Mouse (Mus musculus): ENCODE data around the gene Ppm1n.

The Ppm1n gene

DNA sequence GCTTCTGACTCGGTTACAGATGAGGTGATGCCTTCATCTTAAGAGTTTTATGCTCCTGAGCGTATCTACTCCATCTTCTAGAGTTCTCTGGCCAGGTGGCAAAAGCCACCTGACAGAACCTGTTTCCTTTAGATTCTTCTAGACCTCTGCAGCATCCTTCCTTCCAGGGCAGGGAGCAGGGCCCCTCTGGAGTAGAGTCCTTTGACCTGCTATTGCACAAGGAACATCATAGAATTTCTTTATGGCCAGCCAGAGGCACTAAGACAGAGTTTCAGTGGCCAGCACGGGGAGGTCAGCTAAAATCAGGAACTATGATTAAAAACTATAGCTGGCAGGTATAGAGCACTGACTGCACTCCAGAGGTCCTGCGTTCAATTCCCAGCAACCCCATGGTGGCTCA, 27.8 kb downstream of the Ppm1n start:
- DNase-seq (ENCODE audit: low read depth, low spot score), result no peak

DNA sequence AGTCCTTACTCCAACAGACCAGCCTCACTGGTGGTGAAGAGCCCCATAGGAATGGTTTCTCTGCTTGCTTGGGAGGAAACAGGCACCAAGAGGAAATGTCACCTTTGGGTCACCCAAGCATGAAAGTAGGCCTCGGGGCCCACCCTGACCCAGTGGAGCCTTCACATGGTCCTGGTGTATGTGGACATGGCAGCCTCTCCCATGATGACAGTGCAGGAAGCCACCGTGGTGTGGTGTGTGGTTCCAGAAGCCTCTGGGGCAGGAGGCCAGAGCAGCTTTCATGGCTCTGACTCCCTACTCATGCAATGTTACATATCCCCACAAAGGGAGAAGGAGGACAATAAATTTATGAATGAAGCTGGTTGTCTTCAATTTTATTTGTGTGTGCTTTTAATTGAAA, 32.4 kb downstream of the Ppm1n start:
- no peak for DNase-seq (ENCODE audit: low read depth, low spot score)

DNA sequence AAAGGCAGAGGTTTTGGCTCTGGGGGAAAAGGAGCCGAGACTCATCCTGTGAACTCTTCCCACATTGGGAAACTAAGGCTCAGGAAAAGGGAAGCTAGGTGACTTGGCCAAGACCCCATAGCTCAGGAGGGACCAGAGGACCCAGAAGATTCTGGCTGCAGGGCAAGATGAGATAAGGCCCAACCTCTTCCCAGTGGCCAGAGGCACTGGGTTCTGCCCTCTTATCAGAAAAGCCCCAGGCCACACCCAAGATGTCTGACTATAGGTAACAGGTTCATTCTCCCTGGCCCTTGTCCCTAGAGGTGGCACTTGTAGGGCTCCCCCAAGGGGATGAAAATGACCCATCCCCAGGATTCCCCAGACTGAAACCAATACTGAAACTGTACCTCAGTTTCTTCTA, 33.0 kb downstream of the Ppm1n start:
- DNase-seq (ENCODE audit: low read depth, low spot score), result no peak

DNA sequence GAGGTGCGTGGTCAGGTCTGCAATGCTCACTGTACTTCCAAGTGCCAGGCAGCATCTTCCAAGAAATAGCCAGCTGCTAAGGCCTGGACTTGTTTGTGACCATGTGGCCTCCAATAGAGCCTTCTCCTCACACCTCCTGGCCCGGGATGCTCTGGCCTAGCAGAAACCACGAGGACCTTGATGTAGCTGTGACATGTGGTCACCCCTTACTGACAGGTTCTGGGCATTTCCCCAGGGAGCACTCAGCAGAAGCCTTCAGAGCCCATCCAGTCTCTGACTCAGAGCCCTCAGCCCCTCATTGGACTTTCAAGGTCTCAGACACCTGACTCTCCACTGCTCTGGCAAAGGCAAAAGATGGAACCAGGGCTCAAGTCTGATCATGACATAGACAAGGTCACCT, 34.8 kb downstream of the Ppm1n start:
- no peak for DNase-seq (ENCODE audit: low read depth, low spot score)

DNA sequence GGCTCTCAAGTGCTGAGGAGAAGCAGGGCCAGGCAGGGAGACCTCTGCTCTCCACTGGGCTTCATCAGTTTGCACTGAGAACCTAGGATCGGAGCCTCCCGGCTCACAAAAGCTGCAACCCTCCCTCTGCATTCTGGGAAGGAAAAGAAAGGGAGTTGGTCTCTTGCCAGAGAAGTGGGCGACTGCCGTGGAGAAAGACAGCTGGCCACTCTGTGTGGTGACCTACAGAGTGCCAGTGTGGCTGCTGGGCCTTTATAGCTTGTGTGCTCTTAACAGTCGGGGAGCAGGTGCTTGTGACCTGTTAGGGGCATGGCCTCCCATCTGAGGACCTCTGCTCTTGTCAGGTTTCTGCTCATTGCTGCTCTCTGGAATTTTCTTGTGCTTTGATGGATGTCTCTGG, 36.0 kb downstream of the Ppm1n start:
- DNase-seq (ENCODE audit: low read depth, low spot score), result no peak

DNA sequence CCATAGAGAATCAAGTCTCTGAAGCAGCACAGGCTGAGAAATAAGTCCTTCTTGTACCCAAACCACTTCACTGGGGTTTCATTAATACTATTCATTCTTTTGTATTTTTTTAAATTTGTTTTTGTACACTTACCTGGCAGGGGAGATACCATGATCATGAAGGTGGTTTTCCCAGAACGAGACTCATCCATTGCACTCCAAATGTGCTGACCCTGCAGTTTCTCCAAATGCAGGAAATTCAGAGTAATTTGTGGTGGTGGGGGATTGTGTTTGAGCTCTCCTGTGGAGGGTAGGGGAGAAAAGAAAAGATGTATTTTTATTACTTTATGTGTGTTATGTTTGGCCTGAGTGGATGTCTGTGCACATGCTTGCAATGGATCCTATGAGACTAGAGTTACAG, 37.9 kb downstream of the Ppm1n start:
- DNase-seq (ENCODE audit: low read depth, low spot score), result no peak

DNA sequence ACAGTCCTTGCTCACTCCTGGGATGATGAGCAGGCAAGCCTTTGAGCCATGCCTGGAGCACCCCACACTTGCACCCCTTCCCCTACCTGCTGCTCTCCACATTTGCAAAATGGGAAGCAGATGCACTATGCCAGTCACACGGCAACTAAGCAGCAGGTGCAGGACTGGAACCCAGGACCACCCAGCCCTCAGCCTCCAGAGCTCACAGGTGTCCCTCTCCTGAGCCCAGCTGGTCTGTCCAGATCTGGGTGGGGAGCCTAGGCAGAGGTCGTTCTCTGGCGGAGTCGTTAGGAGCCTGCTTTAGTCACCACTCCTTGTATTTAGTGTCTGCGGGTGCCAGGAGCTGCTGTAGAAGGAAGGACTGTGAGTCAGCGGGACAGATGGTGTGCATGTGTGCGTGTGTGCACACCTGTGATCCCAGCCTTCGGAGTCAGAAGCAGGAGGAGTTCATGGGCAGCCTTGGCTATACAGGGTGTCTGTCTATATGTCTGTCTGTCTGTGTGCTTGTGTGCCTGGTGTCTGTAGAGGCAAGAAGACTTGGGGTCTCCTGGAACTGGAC, 38.9 kb downstream of the Ppm1n start:
- no peak for DNase-seq (ENCODE audit: low read depth, low spot score)

DNA sequence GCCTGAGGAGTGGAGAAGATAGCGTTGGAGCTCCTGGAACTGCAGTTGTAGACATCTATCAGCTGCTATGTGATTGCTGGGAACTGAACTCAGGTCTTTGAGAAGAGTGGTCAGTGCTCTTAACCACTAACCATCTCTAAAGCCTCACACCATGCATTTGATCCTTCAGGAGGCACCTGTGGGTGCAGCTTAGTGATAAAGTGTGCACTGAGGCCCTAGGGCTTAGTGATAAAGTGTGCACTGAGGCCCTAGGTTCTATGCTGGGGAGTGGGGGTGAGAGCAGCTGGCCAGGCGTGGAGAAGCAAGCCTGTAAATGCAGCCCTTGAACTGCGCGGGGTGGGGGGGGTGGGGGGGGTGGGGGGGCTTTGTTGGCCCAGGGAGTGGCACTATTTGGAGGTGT, 39.9 kb downstream of the Ppm1n start:
- no peak for DNase-seq (ENCODE audit: low read depth, low spot score)

DNA sequence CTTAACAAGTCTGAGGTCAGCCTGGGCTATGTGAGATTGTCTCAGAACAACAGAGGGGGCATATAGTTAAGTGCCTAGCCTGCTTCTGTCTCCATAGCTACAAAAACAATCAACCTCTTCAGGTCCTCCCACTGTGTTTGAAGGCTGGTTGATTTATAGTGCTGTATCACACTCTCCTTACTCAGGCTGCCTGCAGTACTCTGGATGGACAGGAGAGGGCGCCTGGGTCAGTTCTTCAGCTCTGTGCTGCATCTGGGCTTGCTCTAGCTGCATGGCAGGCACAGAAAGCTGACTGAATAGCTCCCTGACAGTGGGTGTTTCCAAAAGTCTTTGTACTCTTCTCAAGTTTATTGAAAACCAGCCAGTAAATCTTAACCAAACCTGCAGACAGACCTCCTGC, 40.4 kb downstream of the Ppm1n start:
- DNase-seq (ENCODE audit: low read depth, low spot score), result peak; percentile 94

DNA sequence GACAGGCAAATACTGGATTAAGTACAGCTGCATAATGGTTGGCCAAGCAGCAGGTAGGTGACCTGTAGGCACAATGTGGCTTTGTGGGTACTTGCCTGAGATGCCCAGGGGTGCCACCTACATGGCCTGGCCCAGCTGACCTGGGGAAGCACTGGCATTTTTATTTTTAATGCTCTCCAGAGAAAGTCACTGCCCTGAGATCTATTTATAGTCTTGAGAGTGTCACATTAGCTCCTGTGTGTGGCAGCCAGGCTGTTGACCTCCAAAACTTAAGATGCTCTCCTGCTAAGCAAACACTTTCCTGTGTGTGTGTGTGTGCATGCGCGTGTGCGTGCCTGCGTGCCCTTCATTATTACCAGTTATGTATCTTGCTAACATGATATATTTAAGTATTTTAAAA, 41.5 kb downstream of the Ppm1n start:
- no peak for DNase-seq (ENCODE audit: low read depth, low spot score)

DNA sequence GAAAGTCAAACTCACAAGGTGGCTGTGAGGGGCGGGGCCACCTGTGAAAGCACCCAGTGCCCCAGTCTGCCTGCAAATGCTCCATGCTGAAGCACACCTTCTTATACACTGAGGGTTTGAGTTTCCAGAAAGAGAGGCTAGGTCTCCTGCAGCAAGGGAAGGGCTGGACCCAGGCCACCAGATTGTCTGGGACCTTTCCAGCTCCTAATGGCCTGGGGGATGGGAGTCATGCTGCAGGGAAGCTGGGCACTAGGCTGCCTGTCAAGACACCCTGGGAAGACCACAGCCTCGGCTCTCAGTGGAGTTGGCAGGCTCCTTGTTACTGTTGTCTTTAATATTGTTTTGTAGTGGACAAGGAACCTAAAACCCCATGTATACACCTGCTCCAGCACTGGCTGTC, 43.5 kb downstream of the Ppm1n start:
- no peak for DNase-seq (ENCODE audit: low read depth, low spot score)

DNA sequence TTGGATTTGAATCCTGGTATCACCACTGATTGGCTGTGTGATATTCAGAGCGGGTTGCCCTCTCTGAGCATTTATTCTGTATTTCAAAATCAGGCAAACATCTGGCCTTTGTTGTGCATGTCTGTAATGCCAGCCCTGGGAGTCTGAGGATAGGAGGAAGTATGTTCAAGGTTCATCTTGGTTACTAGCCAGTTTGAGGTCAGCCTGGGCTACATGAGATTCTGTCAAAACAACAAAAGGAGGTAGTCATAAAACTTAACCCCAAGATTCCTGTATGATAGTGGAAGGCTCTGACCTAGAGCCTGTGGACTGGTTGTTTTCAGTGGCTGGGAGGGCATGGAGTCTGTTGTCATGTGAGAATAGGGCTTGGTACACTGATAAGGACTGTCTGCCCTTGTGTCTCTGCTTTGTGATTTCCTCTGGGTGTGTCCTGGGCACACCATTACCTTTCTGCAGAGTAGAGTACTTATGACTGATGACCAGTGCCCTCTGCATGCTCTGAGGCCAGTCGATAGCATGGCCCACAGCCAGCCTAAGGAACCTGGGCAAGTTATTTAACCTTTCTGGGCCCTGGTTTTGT, 44.7 kb downstream of the Ppm1n start:
- no peak for DNase-seq (ENCODE audit: low read depth, low spot score)

DNA sequence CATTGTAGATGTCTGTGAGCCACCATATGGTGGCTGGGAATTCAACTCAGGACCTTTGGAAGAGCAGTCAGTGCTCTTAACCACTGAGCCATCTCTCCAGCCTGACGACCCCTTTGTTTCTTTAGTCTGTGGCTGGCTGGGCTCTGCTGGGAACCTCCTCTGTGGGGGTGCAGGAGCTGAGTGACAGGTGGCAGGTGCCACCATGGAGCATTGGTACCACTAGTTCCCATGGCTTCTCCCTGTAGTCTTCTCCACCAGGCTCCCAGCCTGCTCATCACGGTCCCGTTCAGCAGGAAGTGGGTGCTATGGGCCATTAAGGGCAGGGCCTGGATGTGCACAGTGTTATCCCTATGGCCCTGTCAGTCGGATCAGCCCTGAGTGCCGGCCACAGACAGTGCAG, 45.2 kb downstream of the Ppm1n start:
- DNase-seq (ENCODE audit: low read depth, low spot score), result no peak

DNA sequence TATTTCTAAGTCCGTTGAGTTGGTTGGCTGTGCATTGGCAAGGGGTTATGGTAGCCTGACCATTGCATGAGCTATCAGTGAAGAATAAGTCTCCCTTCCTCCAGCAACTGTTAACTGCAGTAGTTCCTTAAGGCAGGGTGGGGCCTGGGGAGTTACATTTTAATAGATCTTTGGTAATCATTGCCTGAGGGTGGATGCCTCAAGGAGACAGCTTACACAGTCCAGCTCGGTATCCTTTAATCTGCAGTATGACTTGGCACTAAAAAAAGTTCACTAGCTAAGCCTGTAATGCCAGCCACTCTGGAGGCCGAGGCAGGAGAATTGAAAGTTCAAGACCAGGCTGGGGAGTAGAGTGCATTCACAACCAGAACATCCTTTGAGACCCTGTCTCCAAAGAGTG, 48.0 kb downstream of the Ppm1n start:
- no peak for DNase-seq (ENCODE audit: low read depth, low spot score)

DNA sequence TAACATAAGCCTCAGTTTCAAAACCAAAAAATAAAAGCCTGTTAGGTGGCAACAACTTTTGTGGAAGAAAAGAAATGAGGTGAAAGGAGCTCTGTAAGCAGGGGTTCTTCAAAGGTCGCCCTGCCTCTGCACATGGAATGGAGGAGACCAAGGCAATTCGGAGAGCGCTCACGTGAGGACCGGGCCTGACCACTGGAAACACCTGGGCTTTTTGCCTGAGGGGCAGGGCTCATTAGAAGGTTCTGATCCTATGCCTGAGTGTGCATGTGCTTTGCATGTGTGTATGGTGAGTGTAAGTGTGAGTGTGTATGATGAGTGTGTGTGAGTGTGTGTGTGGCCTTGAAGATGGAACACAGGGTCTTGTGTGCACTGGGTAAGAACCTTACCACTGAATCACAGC, 49.0 kb downstream of the Ppm1n start:
- DNase-seq (ENCODE audit: low read depth, low spot score), result no peak

DNA sequence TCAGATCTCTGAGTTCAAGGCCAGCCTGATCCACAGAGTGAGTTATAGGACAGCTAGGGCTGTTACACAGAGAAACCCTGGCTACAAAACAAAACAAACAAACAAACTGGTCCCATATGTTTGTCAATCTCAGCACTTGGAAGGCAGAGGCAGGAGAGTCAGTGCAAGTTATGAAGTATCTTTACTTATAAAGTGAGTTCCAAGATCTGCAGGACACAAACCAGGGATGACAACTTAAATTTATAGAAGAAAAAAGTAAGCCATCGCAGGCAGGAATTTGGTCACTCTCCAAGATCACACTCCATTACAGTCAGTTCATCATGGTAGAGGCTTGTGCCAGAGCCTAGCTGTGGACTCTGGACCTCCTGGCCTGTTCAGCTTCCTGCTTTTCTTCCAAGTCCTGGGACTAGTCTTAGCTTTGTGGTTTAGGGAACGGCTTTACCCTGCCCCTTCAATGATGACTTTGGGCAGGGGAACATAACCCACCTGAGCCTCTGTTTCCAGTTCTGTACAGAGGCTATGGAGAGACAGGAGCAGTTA, 49.8 kb downstream of the Ppm1n start:
- no peak for DNase-seq (ENCODE audit: low read depth, low spot score)

DNA sequence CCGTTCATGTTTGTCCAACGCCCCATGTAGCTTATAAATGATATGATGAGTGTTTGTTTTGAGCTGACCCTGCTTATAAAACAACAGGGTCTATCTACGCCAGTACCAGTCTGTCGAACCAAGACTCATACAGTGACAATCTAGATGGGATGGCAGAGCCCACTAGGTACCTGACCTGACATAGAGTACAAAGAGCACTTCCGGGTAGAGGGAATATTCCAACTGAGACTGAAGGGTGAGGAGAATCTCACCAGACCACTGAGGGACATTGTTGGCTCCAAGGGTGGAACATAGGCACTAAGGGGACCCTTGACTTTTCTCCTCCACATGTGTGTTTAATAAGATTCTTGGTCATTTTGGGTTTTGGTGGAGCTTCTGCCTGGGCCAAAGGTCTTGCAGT, 50.5 kb downstream of the Ppm1n start:
- DNase-seq (ENCODE audit: low read depth, low spot score), result no peak

DNA sequence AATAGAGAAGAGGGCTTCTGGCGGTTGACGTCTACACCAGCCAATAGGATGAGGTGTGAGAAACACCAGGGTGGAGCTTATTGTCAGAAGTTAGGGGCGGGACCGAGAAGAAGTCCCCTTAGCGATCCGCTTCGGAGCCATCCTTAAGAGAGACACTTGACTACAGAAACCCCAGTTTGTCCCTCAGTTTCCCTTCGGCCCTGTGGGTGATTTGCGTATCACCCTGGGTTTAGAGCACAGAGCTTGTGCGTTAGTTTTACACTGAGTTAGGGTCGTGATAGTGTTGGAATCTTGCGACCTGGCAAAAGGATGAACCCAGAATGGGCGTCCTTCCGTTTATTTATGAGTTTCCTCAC, 51.1 kb downstream of the Ppm1n start:
- DNase-seq (ENCODE audit: low read depth, low spot score), result no peak

DNA sequence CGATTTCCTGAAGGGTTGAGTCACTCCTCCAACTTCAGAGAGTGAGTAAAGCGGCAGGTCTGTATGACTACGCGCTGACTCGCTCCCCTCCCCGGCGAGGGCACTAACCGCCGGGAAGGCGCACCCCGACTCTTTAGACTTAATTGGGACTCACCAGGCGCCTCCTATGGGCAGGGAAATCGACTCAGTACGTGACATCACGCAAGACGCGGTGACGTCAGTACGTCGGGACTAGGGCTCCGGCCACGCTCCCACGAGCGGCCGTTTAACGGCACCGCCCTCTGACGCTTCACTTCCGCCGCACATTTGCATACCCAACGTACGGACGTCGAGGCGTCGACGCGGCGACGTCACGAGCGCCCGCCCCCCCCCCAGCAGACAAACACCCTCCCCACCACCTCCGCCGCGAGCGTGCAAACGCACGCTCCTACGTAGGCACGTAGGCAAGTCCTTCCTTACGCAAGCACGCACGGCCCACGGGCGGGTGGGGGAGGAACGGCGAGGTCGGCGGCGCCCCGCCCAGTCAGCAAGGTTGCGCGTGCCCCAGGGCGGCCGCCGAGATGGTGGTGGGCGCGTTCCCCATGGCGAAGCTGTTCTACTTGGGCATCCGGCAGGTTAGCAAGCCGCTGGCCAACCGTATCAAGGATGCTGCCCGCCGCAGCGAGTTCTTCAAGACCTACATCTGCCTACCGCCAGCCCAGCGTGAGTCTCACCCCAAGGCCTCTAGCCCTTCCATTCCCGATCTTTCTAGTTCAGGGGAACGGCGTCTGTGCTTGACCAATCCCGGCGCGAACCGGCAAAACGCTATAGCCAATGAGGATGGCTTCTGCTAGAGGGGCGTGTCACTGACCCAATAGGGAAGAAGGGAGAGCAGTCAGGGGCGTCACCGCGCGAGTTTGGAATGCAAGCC, 51.7 kb downstream of the Ppm1n start, which contains the start of gene Opa3:
Opa3 (plus strand) TSS at position 452 of the 910 bp plus-strand sequence.
- DNase-seq (ENCODE audit: low read depth, low spot score), result peak; percentile 100

DNA sequence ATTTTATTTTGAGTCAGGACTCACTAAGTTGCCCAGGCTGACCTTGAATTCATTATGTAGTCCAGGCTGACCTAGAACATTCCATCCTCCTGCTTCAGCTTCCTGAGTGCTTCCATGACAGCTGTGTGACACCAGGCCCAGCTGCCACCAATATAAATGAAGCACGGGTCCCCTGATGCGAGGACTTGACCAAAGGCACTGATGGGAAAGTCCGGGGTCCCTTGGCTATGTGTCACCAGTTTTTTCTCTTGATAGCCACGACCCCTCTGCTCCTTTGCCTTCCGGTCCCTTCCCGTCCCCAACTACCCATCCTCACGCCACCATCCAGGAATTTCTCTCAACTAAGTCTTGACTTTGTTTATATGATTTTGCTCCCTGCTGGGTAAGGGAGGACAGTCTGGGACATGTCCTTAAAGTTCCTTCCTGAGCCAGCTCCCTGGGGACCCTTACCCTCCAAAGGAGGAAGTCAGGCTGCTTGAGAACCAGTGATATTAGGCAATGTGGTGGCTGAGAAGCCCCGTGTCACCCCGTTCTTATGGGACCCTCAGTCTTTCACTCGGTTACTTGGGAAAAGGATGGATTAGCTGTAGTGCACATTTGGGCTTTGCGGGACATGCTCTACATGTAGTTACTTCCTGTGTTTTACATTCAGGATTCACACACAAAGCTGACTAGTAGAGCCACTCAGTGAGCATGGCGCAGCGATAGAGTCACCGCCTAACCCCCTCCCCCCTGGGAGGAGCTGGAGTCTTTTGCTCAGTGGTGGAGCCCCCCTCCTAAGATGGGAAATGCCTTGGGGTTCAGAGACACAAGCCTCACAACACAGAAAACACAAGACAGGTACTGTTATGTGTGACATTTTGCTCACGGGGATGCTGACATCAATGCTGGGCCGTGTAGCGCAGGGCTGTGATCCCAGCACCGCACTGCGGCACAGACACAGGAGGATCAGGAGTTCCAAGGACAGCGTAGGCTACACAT, 52.8 kb downstream of the Ppm1n start:
- peak; percentile 78 for DNase-seq (ENCODE audit: low read depth, low spot score)
